Mouse (Mus musculus) MEL (cell line): ENCODE data around the gene Akp3. TPM values are rescaled to one million over a fixed set of nuclear protein-coding genes. Genes with fewer than 3 reads are reported as not detected.

ENCODE experiments used
- DNase-seq: peaks from one replicate; pipeline ENCODE4 v3.0.0; 2011; ENCODE audit warnings: low read depth, low spot score
- H3K27ac ChIP-seq: 2 replicates; pipeline ENCODE4 v1.5.1; 2012; ENCODE audit warnings: low read depth, mild to moderate bottlenecking, control low read depth, low read length, moderate library complexity; ENCODE audit not compliant: control insufficient read depth
- H3K27me3 ChIP-seq, 2 experiments: fragments of 150-350 bp in 1 of 2; sonication (generic) in 1 of 2; 2 replicates each; pipeline ENCODE4 v1.6.1; 2012; ENCODE audit warnings: low read length in 2 of 2, mild to moderate bottlenecking in 2 of 2, improper control_type of control experiment in 1 of 2, moderate library complexity in 1 of 2; ENCODE audit not compliant: insufficient read depth in 2 of 2, control insufficient read depth in 1 of 2
- H3K36me3 ChIP-seq, 2 experiments: 2 replicates each; pipeline ENCODE4 v1.6.1; 2012 to 2014; ENCODE audit warnings: low read length in 2 of 2, improper control_type of control experiment in 1 of 2, inconsistent platforms in 1 of 2, mild to moderate bottlenecking in 1 of 2; ENCODE audit not compliant: insufficient read depth in 2 of 2, control insufficient read depth in 1 of 2
- H3K4me1 ChIP-seq, 2 experiments: fragments of 150-350 bp in 1 of 2; sonication (generic) in 1 of 2; 2 replicates each; pipeline ENCODE4 v1.6.1; 2012; ENCODE audit warnings: low read length in 2 of 2, improper control_type of control experiment in 1 of 2, mild to moderate bottlenecking in 1 of 2; ENCODE audit not compliant: insufficient read depth in 2 of 2, control insufficient read depth in 1 of 2
- H3K4me3 ChIP-seq, 2 experiments: fragments of 150-350 bp in 1 of 2; sonication (generic) in 1 of 2; 2 replicates each; pipeline ENCODE4 v1.5.1; 2012; ENCODE audit warnings: low read depth in 2 of 2, low read length in 2 of 2, mild to moderate bottlenecking in 2 of 2, moderate library complexity in 2 of 2, control low read depth in 1 of 2, improper control_type of control experiment in 1 of 2; ENCODE audit not compliant: control insufficient read depth in 1 of 2, insufficient read depth in 1 of 2
- H3K79me2 ChIP-seq: 2 replicates; pipeline ENCODE4 v1.6.1; 2012; ENCODE audit warnings: mild to moderate bottlenecking, low read length, moderate library complexity; ENCODE audit not compliant: control insufficient read depth, poor library complexity, insufficient read depth
- H3K9ac ChIP-seq: 2 replicates; pipeline ENCODE4 v1.6.1; 2012; ENCODE audit warnings: low read depth, mild to moderate bottlenecking, control low read depth, low read length, moderate library complexity; ENCODE audit not compliant: control insufficient read depth, poor library complexity, severe bottlenecking
- H3K9me3 ChIP-seq: fragments of 150-350 bp; sonication (generic); replicated peaks from 2 replicates; pipeline ENCODE4 v1.6.1; 2012; ENCODE audit warnings: mild to moderate bottlenecking, low read length, improper control_type of control experiment, moderate library complexity; ENCODE audit not compliant: insufficient read depth
- BHLHE40 ChIP-seq: IDR thresholded peaks from 2 replicates; pipeline ENCODE4 v1.6.1; 2012; ENCODE audit warnings: low read depth, mild to moderate bottlenecking, inconsistent platforms, low read length, improper control_type of control experiment, borderline replicate concordance
- CHD1 ChIP-seq: IDR thresholded peaks from 2 replicates; pipeline ENCODE4 v1.6.1; 2012; ENCODE audit warnings: low read depth, mild to moderate bottlenecking, inconsistent platforms, low read length, improper control_type of control experiment
- CTCF ChIP-seq, 3 experiments: IDR thresholded peaks in 2 of 3; conservative IDR thresholded peaks in 1 of 3; 2 replicates each; pipeline ENCODE4 v1.5.1; 2011 to 2012; ENCODE audit warnings: low read length in 3 of 3, low read depth in 2 of 3, mild to moderate bottlenecking in 2 of 3, improper control_type of control experiment in 1 of 3, inconsistent platforms in 1 of 3, mixed read lengths in 1 of 3, moderate library complexity in 1 of 3; ENCODE audit not compliant: control insufficient read depth in 1 of 3, insufficient read depth in 1 of 3, poor library complexity in 1 of 3, severe bottlenecking in 1 of 3
- ELF1 ChIP-seq: IDR thresholded peaks from 2 replicates; pipeline ENCODE4 v1.6.1; 2014; ENCODE audit warnings: low read depth, mild to moderate bottlenecking, inconsistent platforms, low read length, improper control_type of control experiment, moderate library complexity
- EP300 ChIP-seq, 2 experiments: IDR thresholded peaks; 2 replicates each; pipeline ENCODE4 v1.6.1; 2011; ENCODE audit warnings: improper control_type of control experiment in 2 of 2, low read length in 2 of 2, low read depth in 1 of 2, mild to moderate bottlenecking in 1 of 2
- GABPA ChIP-seq: IDR thresholded peaks from 2 replicates; pipeline ENCODE4 v1.6.1; 2012; ENCODE audit warnings: low read depth, mild to moderate bottlenecking, inconsistent platforms, low read length, improper control_type of control experiment, moderate library complexity
- HCFC1 ChIP-seq: IDR thresholded peaks from 2 replicates; pipeline ENCODE4 v1.6.1; 2012; ENCODE audit warnings: low read depth, mild to moderate bottlenecking, inconsistent platforms, low read length, improper control_type of control experiment, moderate library complexity
- JUND ChIP-seq: IDR thresholded peaks from 2 replicates; pipeline ENCODE4 v1.6.1; 2011; ENCODE audit warnings: low read depth, mild to moderate bottlenecking, improper control_type of control experiment, low read length
- KAT2A ChIP-seq: conservative IDR thresholded peaks from 2 replicates; pipeline ENCODE4 v1.6.1; 2012; ENCODE audit warnings: low read depth, low read length, improper control_type of control experiment, inconsistent platforms
- MAX ChIP-seq: IDR thresholded peaks from 2 replicates; pipeline ENCODE4 v1.6.1; 2011; ENCODE audit warnings: low read length, improper control_type of control experiment
- MAZ ChIP-seq: IDR thresholded peaks from 2 replicates; pipeline ENCODE4 v1.6.1; 2012; ENCODE audit warnings: low read depth, mild to moderate bottlenecking, inconsistent platforms, low read length, improper control_type of control experiment
- MEF2A ChIP-seq: IDR thresholded peaks from 2 replicates; pipeline ENCODE4 v1.6.1; 2014; ENCODE audit warnings: low read depth, mild to moderate bottlenecking, inconsistent platforms, low read length, improper control_type of control experiment; ENCODE audit not compliant: poor library complexity, insufficient replicate concordance, severe bottlenecking; ENCODE audit errors: extremely low read depth
- MYB ChIP-seq: IDR thresholded peaks from 2 replicates; pipeline ENCODE4 v1.6.1; 2011; ENCODE audit warnings: mild to moderate bottlenecking, low read depth, low read length, improper control_type of control experiment
- NELFE ChIP-seq: IDR thresholded peaks from 2 replicates; pipeline ENCODE4 v1.6.1; 2011; ENCODE audit warnings: low read depth, low read length, improper control_type of control experiment
- NRF1 ChIP-seq: IDR thresholded peaks from 2 replicates; pipeline ENCODE4 v1.6.1; 2014; ENCODE audit warnings: low read depth, mild to moderate bottlenecking, inconsistent platforms, low read length, improper control_type of control experiment, moderate library complexity; ENCODE audit not compliant: poor library complexity, insufficient read depth, severe bottlenecking
- POLR2A ChIP-seq, 2 experiments: IDR thresholded peaks; 2 replicates each; pipeline ENCODE4 v1.6.1; 2011 to 2012; ENCODE audit warnings: low read length in 2 of 2, mild to moderate bottlenecking in 2 of 2, control low read depth in 1 of 2, improper control_type of control experiment in 1 of 2, low read depth in 1 of 2, moderate library complexity in 1 of 2; ENCODE audit not compliant: control insufficient read depth in 1 of 2, insufficient read depth in 1 of 2, poor library complexity in 1 of 2
- POLR2AphosphoS2 ChIP-seq: IDR thresholded peaks from 2 replicates; pipeline ENCODE4 v1.6.1; 2011; ENCODE audit warnings: low read length, improper control_type of control experiment
- POLR2AphosphoS5 ChIP-seq: IDR thresholded peaks from 2 replicates; pipeline ENCODE4 v1.6.1; 2012; ENCODE audit warnings: low read depth, borderline replicate concordance, mild to moderate bottlenecking, inconsistent platforms, low read length, moderate library complexity, mixed read lengths
- RAD21 ChIP-seq: IDR thresholded peaks from 2 replicates; pipeline ENCODE4 v1.6.1; 2011; ENCODE audit warnings: mild to moderate bottlenecking, low read depth, low read length, improper control_type of control experiment
- SIN3A ChIP-seq: IDR thresholded peaks from 2 replicates; pipeline ENCODE4 v1.6.1; 2012; ENCODE audit warnings: low read length, improper control_type of control experiment, inconsistent platforms
- SMC3 ChIP-seq: IDR thresholded peaks from 2 replicates; pipeline ENCODE4 v1.6.1; 2011; ENCODE audit warnings: low read depth, low read length, improper control_type of control experiment
- TAL1 ChIP-seq: IDR thresholded peaks from 2 replicates; pipeline ENCODE4 v1.6.1; 2012; ENCODE audit warnings: mild to moderate bottlenecking, inconsistent platforms, low read length, moderate library complexity, mixed read lengths
- TBP ChIP-seq: IDR thresholded peaks from 2 replicates; pipeline ENCODE4 v1.8.0; 2011; ENCODE audit warnings: low read depth, low read length, improper control_type of control experiment
- TCF12 ChIP-seq: IDR thresholded peaks from 2 replicates; pipeline ENCODE4 v1.6.1; 2014; ENCODE audit warnings: low read depth, mild to moderate bottlenecking, inconsistent platforms, low read length, improper control_type of control experiment, moderate library complexity
- USF1 ChIP-seq: IDR thresholded peaks from 2 replicates; pipeline ENCODE4 v1.6.1; 2014; ENCODE audit warnings: low read depth, mild to moderate bottlenecking, inconsistent platforms, low read length, improper control_type of control experiment, moderate library complexity
- ZC3H11A ChIP-seq: IDR thresholded peaks from 2 replicates; pipeline ENCODE4 v1.6.1; 2012; ENCODE audit warnings: low read depth, mild to moderate bottlenecking, inconsistent platforms, low read length, improper control_type of control experiment
- ZKSCAN1 ChIP-seq: IDR thresholded peaks from 2 replicates; pipeline ENCODE4 v1.6.1; 2012; ENCODE audit warnings: low read depth, mild to moderate bottlenecking, inconsistent platforms, low read length, improper control_type of control experiment, moderate library complexity
- ZMIZ1 ChIP-seq: IDR thresholded peaks from 2 replicates; pipeline ENCODE4 v1.6.1; 2012; ENCODE audit warnings: low read depth, mild to moderate bottlenecking, inconsistent platforms, low read length, improper control_type of control experiment, moderate library complexity
- polyA plus RNA-seq, 2 experiments: library from polyadenylated mRNA; stranded (reverse) in 1 of 2; unstranded in 1 of 2; fragments of >175 nt in 1 of 2; fragments of >200 nt in 1 of 2; gene quantifications; 2 replicates each; pipeline versions ENCODE4 v1.2.1 to v1.2.4; 2012; ENCODE audit warnings: low replicate concordance in 2 of 2, low read depth in 1 of 2; ENCODE audit not compliant: insufficient read length in 2 of 2, insufficient read depth in 1 of 2, missing spikeins in 1 of 2
- total RNA-seq: library from RNA; depleted of rRNA; stranded (reverse); fragments of 300-350 nt; gene quantifications from 2 replicates; pipeline ENCODE4 v1.2.3, GENCODE M21; 2012

Akp3 gene
- total and polyA plus RNA-seq, 3 experiments: 0.04 TPM; not detected in 2

DNA sequence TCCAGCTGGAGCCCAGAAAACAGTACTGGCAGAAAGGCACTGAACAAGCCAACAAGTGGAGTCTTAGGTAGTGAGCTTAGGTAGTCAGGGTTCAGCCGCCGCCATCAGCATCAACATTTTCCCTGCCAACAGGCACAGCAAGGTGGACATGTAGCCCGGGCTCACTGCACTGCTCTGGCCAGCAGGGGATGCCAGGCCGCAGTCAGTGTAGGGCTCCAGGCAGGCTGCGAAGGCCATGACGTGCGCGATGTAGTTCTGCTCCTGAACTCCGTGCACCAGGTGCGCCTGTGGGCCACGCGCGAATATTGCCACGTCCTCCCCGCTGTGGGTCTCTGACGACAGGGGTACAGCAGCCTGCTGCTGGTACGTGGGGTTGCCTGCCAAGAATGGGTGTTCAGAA, 37.8 kb upstream of the Akp3 start:
- Histone ChIP-seq H3K9me3 (no peaks in the 10 kb centered on the region), H3K36me3 (no peaks in the 10 kb centered on the region), H3K4me1 (no peaks in the 10 kb centered on the region), H3K27me3 (no peaks in the 10 kb centered on the region), H3K9ac (no peak overlapping the region), H3K79me2 (no peaks in the 10 kb centered on the region), H3K4me3 (no peak overlapping the region), H3K27ac (no peak overlapping the region)
- no peak for DNase-seq
- TF ChIP-seq NRF1 (no peak), HCFC1 (no peak), ZKSCAN1 (no peak), POLR2AphosphoS5 (no peak), GABPA (no peak), KAT2A (no peak), MYB (no peak), SIN3A (no peak), NELFE (no peak), TCF12 (no peak), MEF2A (no peak), POLR2A (IDR thresholded peaks at IDR 0.05; ENCODE audit: control insufficient read depth in 1 of 2, insufficient read depth in 1 of 2, low read depth in 1 of 2, low read length in 2 of 2, poor library complexity in 1 of 2) (no peak), ZMIZ1 (no peak), USF1 (no peak), JUND (no peak), SMC3 (no peak), CHD1 (no peak), CTCF (IDR thresholded peaks at IDR 0.05 in 2 of 3, conservative IDR thresholded peaks at IDR 0.05 in 1 of 3; ENCODE audit: control insufficient read depth in 1 of 3, insufficient read depth in 1 of 3, low read depth in 2 of 3, low read length in 3 of 3, poor library complexity in 1 of 3, severe bottlenecking in 1 of 3) (no peak), MAX (no peak), ZC3H11A (no peak)

DNA sequence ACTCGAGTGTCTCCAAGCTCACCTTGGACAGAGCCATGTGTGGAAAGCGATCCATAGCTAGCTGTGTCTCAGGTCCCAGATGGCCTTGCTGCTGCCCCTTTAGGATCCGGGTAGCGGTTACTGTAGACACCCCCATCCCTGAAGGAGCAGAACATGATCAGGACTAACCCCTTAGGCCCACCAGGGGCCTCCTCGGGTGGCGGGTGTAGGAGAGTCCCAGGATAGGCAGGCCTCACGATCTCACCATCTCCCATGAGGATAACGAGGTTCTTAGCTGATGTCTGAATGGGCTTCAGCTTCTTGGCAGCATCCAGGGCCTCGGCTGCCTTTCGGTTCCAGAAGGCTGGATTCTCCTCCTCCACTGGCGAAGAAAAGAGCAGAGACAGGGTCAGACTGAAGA, 35.5 kb upstream of the Akp3 start:
- Histone ChIP-seq H3K9me3 (no peaks in the 10 kb centered on the region), H3K27me3 (no peaks in the 10 kb centered on the region)
- DNase-seq: no peak

More for the DNA sequence above, 35.5 kb upstream of the Akp3 start:
- H3K4me3 ChIP-seq: no peak overlapping the region
- no peak overlapping the region for H3K27ac ChIP-seq
- no peaks in the 10 kb centered on the region for H3K4me1 ChIP-seq
- TF ChIP-seq NELFE: no peak
- no peak for TF ChIP-seq ELF1
- no peak for TF ChIP-seq TAL1
- TF ChIP-seq MYB: no peak
- no peak for TF ChIP-seq ZKSCAN1
- TF ChIP-seq MAZ: no peak
- no peak for TF ChIP-seq POLR2A (IDR thresholded peaks at IDR 0.05; ENCODE audit: control insufficient read depth in 1 of 2, insufficient read depth in 1 of 2, low read depth in 1 of 2, low read length in 2 of 2, poor library complexity in 1 of 2)
- no peak for TF ChIP-seq USF1
- TF ChIP-seq SIN3A: no peak
- no peak for TF ChIP-seq TBP
- TF ChIP-seq MEF2A: no peak
- TF ChIP-seq EP300 (IDR thresholded peaks at IDR 0.05; ENCODE audit: low read depth in 1 of 2, low read length in 2 of 2): no peak
- TF ChIP-seq SMC3: no peak
- TF ChIP-seq TCF12: no peak
- no peak for TF ChIP-seq RAD21
- TF ChIP-seq POLR2AphosphoS2: no peak
- TF ChIP-seq BHLHE40: no peak
- TF ChIP-seq ZMIZ1: no peak
- no peaks in the 10 kb centered on the region for H3K79me2 ChIP-seq
- H3K9ac ChIP-seq: no peak overlapping the region
- H3K36me3 ChIP-seq: no peaks in the 10 kb centered on the region
